Mouse (Mus musculus) midbrain, embryonic 14.5 days (tissue): ENCODE results near the gene Nfic. TPM values are rescaled to one million over a fixed set of nuclear protein-coding genes. Genes with fewer than 3 reads are reported as not detected.
A peak's percentile ranks its signal among the peaks of the same experiment; 100 is the strongest.

Source experiments
- ATAC-seq: fragments of 200-750 bp; cut with Nextera tagmentation; 2 replicates; pipeline ENCODE4 v1.8.0; 2017; ENCODE audit warnings: moderate number of reproducible peaks, moderate library complexity; ENCODE audit not compliant: low FRiP score, low TSS enrichment
- DNase-seq: peaks from one replicate; pipeline ENCODE4 v3.0.0-alpha.2; 2015
- H3K27ac ChIP-seq: fragments of 300-500 bp; sonication (generic); replicated peaks from 2 replicates; pipeline ENCODE4 v1.5.1; 2014; ENCODE audit warnings: mild to moderate bottlenecking, low read depth, low read length, moderate library complexity
- H3K27me3 ChIP-seq: fragments of 300-500 bp; sonication (generic); 2 replicates; pipeline ENCODE4 v1.6.1; 2014; ENCODE audit warnings: low read length, control low read depth, mixed read lengths; ENCODE audit not compliant: control insufficient read depth, insufficient read depth
- H3K36me3 ChIP-seq: fragments of 300-500 bp; sonication (generic); 2 replicates; pipeline ENCODE4 v1.6.1; 2014; ENCODE audit warnings: low read length, control low read depth; ENCODE audit not compliant: control insufficient read depth, insufficient read depth
- H3K4me1 ChIP-seq: fragments of 300-500 bp; sonication (generic); 2 replicates; pipeline ENCODE4 v1.6.1; 2014; ENCODE audit warnings: mild to moderate bottlenecking, antibody characterized with exemption, low read length, control low read depth; ENCODE audit not compliant: control insufficient read depth, insufficient read depth
- H3K4me2 ChIP-seq: fragments of 300-500 bp; sonication (generic); 2 replicates; pipeline ENCODE4 v1.6.1; 2014; ENCODE audit warnings: mild to moderate bottlenecking, low read length, moderate library complexity
- H3K4me3 ChIP-seq: fragments of 300-500 bp; sonication (generic); replicated peaks from 2 replicates; pipeline ENCODE4 v1.5.1; 2014; ENCODE audit warnings: low read depth, low read length
- H3K9ac ChIP-seq: fragments of 300-500 bp; sonication (generic); replicated peaks from 2 replicates; pipeline ENCODE4 v1.6.1; 2014; ENCODE audit warnings: mild to moderate bottlenecking, low read length, moderate library complexity
- H3K9me3 ChIP-seq: fragments of 300-500 bp; sonication (generic); 2 replicates; pipeline ENCODE4 v1.6.1; 2016; ENCODE audit warnings: low read length, control low read depth, mixed read lengths; ENCODE audit not compliant: control insufficient read depth
- WGBS: fragments of 180-500 bp; shearing (Covaris S2); extraction: QIAGEN DNeasy Blood & Tissue Kit; methylation state at CpG from one replicate; pipeline ENCODE4 v1.1.7; 2014; 5-methylcytosine and 5-hydroxymethylcytosine counted together
- polyA plus RNA-seq: library from polyadenylated mRNA; unstranded; fragments of >200 nt; fragmentation: Nextera tagmentation; extraction: Ambion mirVana; gene quantifications from 2 replicates; pipeline ENCODE4 v1.2.1, GENCODE M21; 2014

Gene Nfic
- polyA plus RNA-seq, 1 experiment from 2014 or later: 13.7 TPM

GRCm38 (mm10) chr10:81489941-81490340, 34.5 kb upstream of the Nfic start:
- H3K9me3 ChIP-seq: no peaks in the 10 kb centered on the region
- H3K4me2 ChIP-seq: no peak overlapping the region
- no peak for ATAC-seq
- DNase-seq: no peak
- peaks cover 4% of the 10 kb centered on the region for H3K4me1 ChIP-seq
- no peak overlapping the region for H3K9ac ChIP-seq
- peaks cover 70% of the 10 kb centered on the region for H3K36me3 ChIP-seq
- H3K27me3 ChIP-seq: no peaks in the 10 kb centered on the region
- H3K4me3 ChIP-seq: no peak overlapping the region
- 87% methylated on average over 14 of the region's 14 CpGs for WGBS
- H3K27ac ChIP-seq: no peak overlapping the region

- H3K9me3 ChIP-seq: no peaks in the 10 kb centered on the region
- WGBS: 91% methylated on average over 11 of the region's 11 CpGs
- no peak for DNase-seq
- H3K27ac ChIP-seq: no peak overlapping the region
- peaks cover 12% of the 10 kb centered on the region; the same call in 1 of the 2 replicates for H3K4me1 ChIP-seq
- no peaks in the 10 kb centered on the region for H3K27me3 ChIP-seq
- no peak overlapping the region for H3K4me3 ChIP-seq
- no peak overlapping the region for H3K4me2 ChIP-seq
- ATAC-seq: no peak
- peaks cover 68% of the 10 kb centered on the region for H3K36me3 ChIP-seq
- H3K9ac ChIP-seq: no peak overlapping the region
Measured at GRCm38 (mm10) chr10:81488081-81488480, 32.6 kb upstream of the Nfic start.

DNA sequence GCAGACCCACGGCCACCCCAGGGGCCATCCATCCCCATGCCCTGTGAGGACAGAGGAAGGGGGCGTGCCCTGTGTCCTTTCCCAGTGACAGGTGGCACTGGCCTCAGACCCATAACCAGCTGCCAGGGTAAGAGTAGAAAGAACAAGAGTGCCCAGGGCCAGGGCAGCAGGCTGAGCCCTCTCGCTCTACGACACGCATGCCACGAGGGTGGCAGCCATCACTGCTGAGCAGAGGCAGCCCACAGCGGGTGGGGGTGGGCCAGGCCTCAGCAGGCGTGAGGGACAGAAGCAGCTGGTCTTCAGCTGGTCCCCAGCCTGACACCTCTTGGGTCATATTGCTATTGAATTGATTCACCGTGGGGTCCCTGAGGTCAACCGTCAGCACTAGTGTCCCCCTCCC, 31.1 kb upstream of the Nfic start:
- no peak overlapping the region for H3K4me3 ChIP-seq
- peaks cover 52% of the 10 kb centered on the region for H3K36me3 ChIP-seq
- H3K4me1 ChIP-seq: peaks cover 17% of the 10 kb centered on the region
- no peak overlapping the region for H3K4me2 ChIP-seq
- no peak overlapping the region for H3K9ac ChIP-seq
- 88% methylated on average over 10 of the region's 10 CpGs for WGBS
- no peak for DNase-seq
- no peaks in the 10 kb centered on the region for H3K9me3 ChIP-seq
- no peak overlapping the region for H3K27ac ChIP-seq
- ATAC-seq: no peak
- H3K27me3 ChIP-seq: no peaks in the 10 kb centered on the region

- no peaks in the 10 kb centered on the region for H3K27me3 ChIP-seq
- no peak overlapping the region for H3K27ac ChIP-seq
- no peak overlapping the region for H3K9ac ChIP-seq
- H3K9me3 ChIP-seq: no peaks in the 10 kb centered on the region
- DNase-seq: no peak
- ATAC-seq: no peak
- 76% methylated on average over 7 of the region's 7 CpGs for WGBS
- no peak overlapping the region for H3K4me2 ChIP-seq
- H3K4me1 ChIP-seq: peaks cover 22% of the 10 kb centered on the region
- no peak overlapping the region for H3K4me3 ChIP-seq
- peaks cover 43% of the 10 kb centered on the region for H3K36me3 ChIP-seq
Measured at GRCm38 (mm10) chr10:81485479-81486018, 30.1 kb upstream of the Nfic start.

GRCm38 (mm10) chr10:81485060-81485449, 29.6 kb upstream of the Nfic start:
- WGBS: 29% methylated on average over 2 of the region's 2 CpGs
- H3K9me3 ChIP-seq: no peaks in the 10 kb centered on the region
- ATAC-seq: no peak
- DNase-seq: no peak
- H3K4me1 ChIP-seq: peaks cover 26% of the 10 kb centered on the region
- peak overlapping the region; percentile 76 for H3K27ac ChIP-seq
- H3K9ac ChIP-seq: no peak overlapping the region
- peaks cover 38% of the 10 kb centered on the region for H3K36me3 ChIP-seq
- no peak overlapping the region for H3K4me2 ChIP-seq
- no peaks in the 10 kb centered on the region for H3K27me3 ChIP-seq
- H3K4me3 ChIP-seq: no peak overlapping the region

- Histone ChIP-seq H3K9ac (0 out of 2 replicates have a peak overlapping the region, but pooled peaks have one; percentile 20), H3K27me3 (no peaks in the 10 kb centered on the region), H3K4me2 (peak overlapping the region; percentile 18; the same call in 1 of the 2 replicates), H3K27ac (peak overlapping the region; percentile 76), H3K4me3 (no peak overlapping the region), H3K9me3 (no peaks in the 10 kb centered on the region), H3K4me1 (peaks cover 30% of the 10 kb centered on the region), H3K36me3 (peaks cover 33% of the 10 kb centered on the region)
- WGBS: 39% methylated on average over 6 of the region's 6 CpGs
- peak; percentile 70 for DNase-seq
- ATAC-seq: no peak
Measured at GRCm38 (mm10) chr10:81484441-81485059, 29.1 kb upstream of the Nfic start.

GRCm38 (mm10) chr10:81483983-81484382, 28.5 kb upstream of the Nfic start:
- Histone ChIP-seq H3K27me3 (no peaks in the 10 kb centered on the region), H3K36me3 (peaks cover 27% of the 10 kb centered on the region), H3K9ac (no peak overlapping the region), H3K4me3 (no peak overlapping the region), H3K4me1 (peaks cover 33% of the 10 kb centered on the region), H3K4me2 (peak overlapping the region; percentile 18; the same call in 1 of the 2 replicates), H3K27ac (peak overlapping the region; percentile 76), H3K9me3 (no peaks in the 10 kb centered on the region)
- peak; percentile 70 for DNase-seq
- ATAC-seq: no peak
- 17% methylated on average over 9 of the region's 9 CpGs for WGBS

- H3K27ac ChIP-seq: peak within 1 kb of the TSS; percentile 86
- H3K36me3 ChIP-seq: peaks cover 13% of the 10 kb centered on the region
- ATAC-seq: peak; percentile 76
- peak within 1 kb of the TSS; percentile 92 for H3K9ac ChIP-seq
- WGBS: under 1% methylated on average over 36 of the region's 36 CpGs
- DNase-seq: peak; percentile 87
- H3K4me1 ChIP-seq: peaks cover 48% of the 10 kb centered on the region
- H3K4me2 ChIP-seq: peak within 1 kb of the TSS; percentile 75
- no peaks in the 10 kb centered on the region for H3K27me3 ChIP-seq
- H3K9me3 ChIP-seq: no peaks in the 10 kb centered on the region
- peak within 1 kb of the TSS; percentile 77 for H3K4me3 ChIP-seq
Measured at GRCm38 (mm10) chr10:81482533-81482889, 27.1 kb upstream of the Nfic start, which contains the start of gene Celf5. Celf5 (minus strand) TSS chr10:81482709.
